Mouse (Mus musculus): ENCODE measurements around the gene C530008M17Rik.
A peak's percentile ranks its signal among the peaks of the same experiment; 100 is the strongest.

GRCm38 (mm10) chr5:76853549-76853948 lies 197.2 kb downstream of the C530008M17Rik start:
- TF ChIP-seq CTCF (IDR thresholded peaks at IDR 0.05; ENCODE audit: extremely low read depth, insufficient read depth, low read length) (peak; percentile 73), POLR2A (IDR thresholded peaks at IDR 0.05; ENCODE audit: extremely low read depth, insufficient read depth, low read length) (no peak)

Data from cortical plate, adult 2 months (tissue).